ENCODE assay signal across 8 mouse cellular contexts in genomic region chr7:93336420-93336819, GRCm38 (mm10).
A peak's percentile ranks its signal among the peaks of the same experiment; 100 is the strongest.
DNase-seq lines count a peak whose midpoint lies in the region; ATAC-seq and TF ChIP-seq lines count a peak whose summit lies in the region.

No protein-coding gene starts in this region.

- no peaks in the 10 kb centered on the region for H3K27me3 ChIP-seq in heart, adult 2 months (ENCODE audit: control insufficient read depth, insufficient read depth, low read length)
- no peaks in the 10 kb centered on the region for H3K27me3 ChIP-seq in kidney, embryonic 14.5 days (ENCODE audit: control insufficient read depth, insufficient read depth, low read length)
- H3K27me3 ChIP-seq in midbrain, embryonic 11.5 days (ENCODE audit: control insufficient read depth, insufficient read depth, low read length): no peaks in the 10 kb centered on the region

- H3K4me3 ChIP-seq in heart, adult 2 months: no peak overlapping the region
- no peak overlapping the region for H3K4me3 ChIP-seq in kidney, embryonic 14.5 days (ENCODE audit: low read length)
- no peak overlapping the region for H3K4me3 ChIP-seq in midbrain, embryonic 11.5 days (ENCODE audit: low read depth, low read length)

- intact Hi-C loops in heart, adult 2 months (cut with DNase I): no loop called here
- intact Hi-C loops in heart, postnatal 36 days (cut with DNase I): no loop called here

- WGBS in heart, adult 2 months: 6% methylated on average over 1 of the region's 1 CpGs
- WGBS in kidney, embryonic 14.5 days: 9% methylated on average over 1 of the region's 1 CpGs
- WGBS in midbrain, embryonic 11.5 days: 31% methylated on average over 1 of the region's 1 CpGs

- no peaks in the 10 kb centered on the region for H3K36me3 ChIP-seq in heart, adult 2 months (ENCODE audit: control insufficient read depth, insufficient read depth, low read length)
- H3K36me3 ChIP-seq in kidney, embryonic 14.5 days (ENCODE audit: control insufficient read depth, insufficient read depth, low read length): no peaks in the 10 kb centered on the region
- H3K36me3 ChIP-seq in midbrain, embryonic 11.5 days (ENCODE audit: control insufficient read depth, insufficient read depth, low read length): no peaks in the 10 kb centered on the region

- no peak overlapping the region for H3K9ac ChIP-seq in heart, adult 2 months (ENCODE audit: low read depth, low read length)
- no peak overlapping the region for H3K9ac ChIP-seq in kidney, embryonic 14.5 days (ENCODE audit: low read depth, low read length)
- no peak overlapping the region for H3K9ac ChIP-seq in midbrain, embryonic 11.5 days (ENCODE audit: low read length)

- no peak for DNase-seq in heart, adult 2 months
- no peak for DNase-seq in heart, postnatal 36 days
- peak; percentile 14 for DNase-seq in embryo, embryonic 9.5 days (ENCODE audit: extremely low spot score)
- peak; percentile 82 for DNase-seq in midbrain, embryonic 11.5 days (ENCODE audit: low spot score, missing footprints)
- no peak for DNase-seq in urinary bladder, postnatal 10 days (ENCODE audit: low spot score)
- DNase-seq in urinary bladder, adult 18-20 months (ENCODE audit: low spot score in 2 of 2): no peak
- DNase-seq in cerebellum, postnatal 36 days: no peak

- no peaks in the 10 kb centered on the region for H3K79me2 ChIP-seq in heart, adult 2 months (replicated peaks; ENCODE audit: control insufficient read depth, insufficient read depth, low read length)

- H3K9me3 ChIP-seq in kidney, embryonic 14.5 days (ENCODE audit: control insufficient read depth, low read length): no peaks in the 10 kb centered on the region
- no peaks in the 10 kb centered on the region for H3K9me3 ChIP-seq in midbrain, embryonic 11.5 days (ENCODE audit: control insufficient read depth, low read length)

- H3K27ac ChIP-seq in heart, adult 2 months: no peak overlapping the region
- no peak overlapping the region for H3K27ac ChIP-seq in kidney, embryonic 14.5 days (ENCODE audit: low read depth, low read length)
- no peak overlapping the region for H3K27ac ChIP-seq in midbrain, embryonic 11.5 days (ENCODE audit: low read depth, low read length)

- no peak overlapping the region for H3K4me2 ChIP-seq in kidney, embryonic 14.5 days (replicated peaks; ENCODE audit: low read depth, low read length)
- H3K4me2 ChIP-seq in midbrain, embryonic 11.5 days: no peak overlapping the region

- H3K4me1 ChIP-seq in heart, adult 2 months (ENCODE audit: control insufficient read depth, insufficient read depth, low read length): no peaks in the 10 kb centered on the region
- no peaks in the 10 kb centered on the region for H3K4me1 ChIP-seq in kidney, embryonic 14.5 days (ENCODE audit: control insufficient read depth, insufficient read depth, low read length)
- H3K4me1 ChIP-seq in midbrain, embryonic 11.5 days (ENCODE audit: control insufficient read depth, insufficient read depth, low read length): no peaks in the 10 kb centered on the region

- TF ChIP-seq CTCF in heart, adult 2 months (IDR thresholded peaks at IDR 0.05): peak; percentile 31

- ATAC-seq in kidney, embryonic 14.5 days (ENCODE audit: low FRiP score, low TSS enrichment): peak; percentile 64; the same call in 1 of the 2 replicates
- peak; percentile 77 for ATAC-seq in midbrain, embryonic 11.5 days (ENCODE audit: low FRiP score)

- TF ChIP-seq EP300 in heart, adult 2 months (IDR thresholded peaks at IDR 0.05; ENCODE audit: insufficient read depth, low read depth, low read length): no peak

- no peak for TF ChIP-seq POLR2A in heart, adult 2 months (IDR thresholded peaks at IDR 0.05; ENCODE audit: insufficient read depth, low read depth, low read length)

Comparison
In these comparisons a context has a peak if more than half of its experiments do, and no peak if none do; other contexts are left out.
1. DNase-seq: peak in embryo, embryonic 9.5 days (single experiment) and midbrain, embryonic 11.5 days (single experiment); none in heart, adult 2 months (0 of 2), heart, postnatal 36 days (0 of 2), urinary bladder, postnatal 10 days (single experiment), urinary bladder, adult 18-20 months (0 of 2) and cerebellum, postnatal 36 days (0 of 2).